Mouse (Mus musculus) liver, embryonic 16.5 days (tissue): ENCODE results near the gene Hspbp1. TPM values are rescaled to one million over a fixed set of nuclear protein-coding genes. Genes with fewer than 3 reads are reported as not detected.

ENCODE experiments used
- ATAC-seq: fragments of 200-750 bp; cut with Nextera tagmentation; 2 replicates; pipeline ENCODE4 v1.8.0; 2017; ENCODE audit warnings: low read depth, mild to moderate bottlenecking, moderate number of reproducible peaks, moderate library complexity
- H3K27ac ChIP-seq: fragments of 300-500 bp; sonication (generic); 2 replicates; pipeline ENCODE4 v1.5.1; 2014; ENCODE audit warnings: mild to moderate bottlenecking, low read length
- H3K27me3 ChIP-seq: fragments of 300-500 bp; sonication (generic); 2 replicates; pipeline ENCODE4 v1.6.1; 2014; ENCODE audit warnings: low read depth, low read length, mixed read lengths; ENCODE audit not compliant: control insufficient read depth, insufficient read depth
- H3K36me3 ChIP-seq: fragments of 300-500 bp; sonication (generic); 2 replicates; pipeline ENCODE4 v1.6.1; 2014; ENCODE audit warnings: mild to moderate bottlenecking; ENCODE audit not compliant: control insufficient read depth, insufficient read depth
- H3K4me1 ChIP-seq: fragments of 300-500 bp; sonication (generic); 2 replicates; pipeline ENCODE4 v1.6.1; 2014; ENCODE audit warnings: low read depth, low read length, mixed read lengths; ENCODE audit not compliant: control insufficient read depth
- H3K4me2 ChIP-seq: fragments of 300-500 bp; sonication (generic); 2 replicates; pipeline ENCODE4 v1.6.1; 2014; ENCODE audit warnings: low read depth, low read length, mixed read lengths
- H3K4me3 ChIP-seq: fragments of 300-500 bp; sonication (generic); 2 replicates; pipeline ENCODE4 v1.5.1; 2014; ENCODE audit warnings: low read depth, mild to moderate bottlenecking, low read length
- H3K9ac ChIP-seq: fragments of 300-500 bp; sonication (generic); 2 replicates; pipeline ENCODE4 v1.6.1; 2014; ENCODE audit warnings: low read depth, low read length
- H3K9me3 ChIP-seq: fragments of 300-500 bp; sonication (generic); replicated peaks from 2 replicates; pipeline ENCODE4 v1.6.1; 2016; ENCODE audit warnings: low read length; ENCODE audit not compliant: control insufficient read depth
- WGBS: fragments of 180-500 bp; shearing (Covaris S2); extraction: QIAGEN DNeasy Blood & Tissue Kit; methylation state at CpG from one replicate; pipeline ENCODE4 v1.1.7; 2014; ENCODE audit not compliant: insufficient replicate concordance; 5-methylcytosine and 5-hydroxymethylcytosine counted together
- polyA plus RNA-seq: library from polyadenylated mRNA; unstranded; fragments of >200 nt; fragmentation: Nextera tagmentation; extraction: Ambion mirVana; gene quantifications from 2 replicates; pipeline ENCODE4 v1.2.1, GENCODE M21; 2015

Hspbp1 gene
- polyA plus RNA-seq, 1 experiment from 2014 or later: 49.1 TPM

- Histone ChIP-seq H3K4me1 (peaks cover 10% of the 10 kb centered on the region), H3K27ac (no peak overlapping the region), H3K4me2 (no peak overlapping the region), H3K36me3 (no peaks in the 10 kb centered on the region), H3K4me3 (no peak overlapping the region), H3K9me3 (no peaks in the 10 kb centered on the region; the same call in 1 of the 2 replicates), H3K27me3 (no peaks in the 10 kb centered on the region), H3K9ac (no peak overlapping the region)
- 68% methylated on average over 1 of the region's 1 CpGs for WGBS
- ATAC-seq: no peak
Measured at GRCm38 (mm10) chr7:4612956-4613355, 71.9 kb downstream of the Hspbp1 start.

GRCm38 (mm10) chr7:4612386-4612785, 72.5 kb downstream of the Hspbp1 start:
- no peaks in the 10 kb centered on the region for H3K27me3 ChIP-seq
- ATAC-seq: no peak
- no peaks in the 10 kb centered on the region for H3K36me3 ChIP-seq
- H3K27ac ChIP-seq: no peak overlapping the region
- H3K9me3 ChIP-seq: no peaks in the 10 kb centered on the region
- WGBS: 58% methylated on average over 8 of the region's 8 CpGs
- H3K4me1 ChIP-seq: peaks cover 10% of the 10 kb centered on the region
- H3K4me3 ChIP-seq: no peak overlapping the region
- H3K4me2 ChIP-seq: no peak overlapping the region
- no peak overlapping the region for H3K9ac ChIP-seq

DNA sequence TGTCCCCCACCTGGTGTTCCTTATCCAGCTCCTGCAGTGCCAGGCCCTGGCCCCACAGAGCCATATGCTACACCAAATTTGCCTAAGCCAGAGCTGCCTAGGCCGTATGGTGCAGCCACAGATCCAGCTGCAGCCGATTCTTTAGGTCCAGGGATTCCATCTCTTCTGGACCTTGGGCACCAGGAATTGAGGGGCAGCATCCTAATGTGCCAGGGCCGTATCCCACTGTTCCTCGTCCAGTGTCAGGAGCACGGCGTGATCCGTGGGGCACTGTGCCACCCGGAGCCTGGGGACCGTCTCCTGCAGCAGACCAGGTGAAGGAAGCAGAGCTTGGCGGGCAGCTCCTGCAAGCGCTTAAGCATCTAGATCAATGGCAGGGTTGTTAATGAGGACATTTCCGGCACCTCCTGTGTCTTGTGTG, 72.9 kb downstream of the Hspbp1 start:
- Histone ChIP-seq H3K9ac (no peak overlapping the region), H3K36me3 (no peaks in the 10 kb centered on the region), H3K4me3 (no peak overlapping the region), H3K4me1 (peaks cover 10% of the 10 kb centered on the region), H3K27ac (no peak overlapping the region), H3K9me3 (no peaks in the 10 kb centered on the region), H3K27me3 (no peaks in the 10 kb centered on the region), H3K4me2 (no peak overlapping the region)
- WGBS: 70% methylated on average over 12 of the region's 12 CpGs
- no peak for ATAC-seq

DNA sequence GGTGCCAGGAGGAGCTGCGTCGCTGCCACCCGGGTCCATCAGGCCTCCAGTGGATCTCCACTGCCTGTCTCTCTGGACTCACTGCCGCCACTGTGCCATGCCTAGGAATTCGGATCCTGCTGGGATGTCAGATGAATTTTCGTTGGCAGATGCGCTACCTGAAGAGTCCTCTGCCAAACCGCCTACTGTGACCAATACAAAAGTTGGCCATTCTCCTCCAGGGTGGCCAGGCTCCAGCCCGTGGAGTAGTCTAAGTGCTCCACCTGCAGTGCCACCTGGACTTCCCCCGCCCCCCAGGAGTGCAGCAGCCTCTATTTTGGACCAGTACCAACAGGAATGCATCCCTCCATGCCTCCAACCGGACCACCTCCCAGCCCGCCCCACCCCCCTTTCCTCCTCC, 73.4 kb downstream of the Hspbp1 start:
- no peak for ATAC-seq

More for the DNA sequence above, 73.4 kb downstream of the Hspbp1 start:
- Histone ChIP-seq H3K4me3 (no peak overlapping the region), H3K36me3 (no peaks in the 10 kb centered on the region), H3K9me3 (no peaks in the 10 kb centered on the region), H3K4me1 (peaks cover 10% of the 10 kb centered on the region), H3K9ac (no peak overlapping the region), H3K27me3 (no peaks in the 10 kb centered on the region), H3K27ac (no peak overlapping the region), H3K4me2 (no peak overlapping the region)
- 69% methylated on average over 12 of the region's 12 CpGs for WGBS

Other genes with a start within 250 kb of the Hspbp1 start
- gene Rdh13, start 239.4 kb downstream of the Hspbp1 start, polyA plus RNA-seq: 4.2 and 4.3 TPM in 2 replicates
- 1.1 and 2.6 TPM in 2 replicates for gene Eps8l1, start 224.4 kb downstream of the Hspbp1 start, polyA plus RNA-seq
- gene Ppp1r12c, start 183.4 kb downstream of the Hspbp1 start, polyA plus RNA-seq: 6.9 and 8.0 TPM in 2 replicates
- gene Tnnt1, start 168.7 kb downstream of the Hspbp1 start, polyA plus RNA-seq: 9.3 and 15.2 TPM in 2 replicates
- gene Tnni3, start 160.8 kb downstream of the Hspbp1 start, polyA plus RNA-seq: 0.32 and 0.40 TPM in 2 replicates
- 0.16 and 0.19 TPM in 2 replicates for gene Dnaaf3, start 152.6 kb downstream of the Hspbp1 start, polyA plus RNA-seq
- gene Syt5, start 137.5 kb downstream of the Hspbp1 start, polyA plus RNA-seq: 0.48 and 0.52 TPM in 2 replicates
- 0.02 TPM in 1 of 2 replicates, not detected in the other for gene Ptprh, start 81.0 kb downstream of the Hspbp1 start, polyA plus RNA-seq
- 38.2 and 39.0 TPM in 2 replicates for gene Tmem86b, start 53.6 kb downstream of the Hspbp1 start, polyA plus RNA-seq
- 2.4 and 3.4 TPM in 2 replicates for gene Ppp6r1, start 26.0 kb downstream of the Hspbp1 start, polyA plus RNA-seq
- gene Brsk1, start 5.5 kb upstream of the Hspbp1 start, polyA plus RNA-seq: 0.14 TPM in 1 of 2 replicates, not detected in the other
- 0.33 and 0.36 TPM in 2 replicates for gene Tmem150b, start 40.2 kb upstream of the Hspbp1 start, polyA plus RNA-seq
- 41.3 and 47.4 TPM in 2 replicates for gene Kmt5c, start 55.0 kb upstream of the Hspbp1 start, polyA plus RNA-seq
- gene Cox6b2, start 68.0 kb upstream of the Hspbp1 start, polyA plus RNA-seq: 65.0 and 71.5 TPM in 2 replicates
- gene Fam71e2, start 86.2 kb upstream of the Hspbp1 start, polyA plus RNA-seq: not detected in 2 replicates
- gene Il11, start 97.8 kb upstream of the Hspbp1 start, polyA plus RNA-seq: 0.12 TPM in 1 of 2 replicates, not detected in the other
- gene Tmem190, start 97.9 kb upstream of the Hspbp1 start, polyA plus RNA-seq: not detected in 2 replicates
- 8.4 and 8.9 TPM in 2 replicates for gene Tmem238, start 104.6 kb upstream of the Hspbp1 start, polyA plus RNA-seq
- gene Rpl28, start 107.8 kb upstream of the Hspbp1 start, polyA plus RNA-seq: 162 and 174 TPM in 2 replicates
- 261 and 272 TPM in 2 replicates for gene Ube2s, start 127.5 kb upstream of the Hspbp1 start, polyA plus RNA-seq
- gene Shisa7, start 159.6 kb upstream of the Hspbp1 start, polyA plus RNA-seq: not detected in 2 replicates
- 4.1 and 4.8 TPM in 2 replicates for gene Isoc2b, start 185.2 kb upstream of the Hspbp1 start, polyA plus RNA-seq
- 0.49 and 0.89 TPM in 2 replicates for gene Isoc2a, start 192.1 kb upstream of the Hspbp1 start, polyA plus RNA-seq
- not detected in 2 replicates for gene Gm36210, start 221.4 kb upstream of the Hspbp1 start, polyA plus RNA-seq
- gene Zfp628, start 230.1 kb upstream of the Hspbp1 start, polyA plus RNA-seq: 1.4 and 1.9 TPM in 2 replicates
- gene Nat14, start 237.0 kb upstream of the Hspbp1 start, polyA plus RNA-seq: 0.25 and 0.37 TPM in 2 replicates
- 0.08 and 0.20 TPM in 2 replicates for gene Ssc5d, start 240.7 kb upstream of the Hspbp1 start, polyA plus RNA-seq